11 mouse cellular contexts compared by ENCODE assay signal in the genomic region with DNA sequence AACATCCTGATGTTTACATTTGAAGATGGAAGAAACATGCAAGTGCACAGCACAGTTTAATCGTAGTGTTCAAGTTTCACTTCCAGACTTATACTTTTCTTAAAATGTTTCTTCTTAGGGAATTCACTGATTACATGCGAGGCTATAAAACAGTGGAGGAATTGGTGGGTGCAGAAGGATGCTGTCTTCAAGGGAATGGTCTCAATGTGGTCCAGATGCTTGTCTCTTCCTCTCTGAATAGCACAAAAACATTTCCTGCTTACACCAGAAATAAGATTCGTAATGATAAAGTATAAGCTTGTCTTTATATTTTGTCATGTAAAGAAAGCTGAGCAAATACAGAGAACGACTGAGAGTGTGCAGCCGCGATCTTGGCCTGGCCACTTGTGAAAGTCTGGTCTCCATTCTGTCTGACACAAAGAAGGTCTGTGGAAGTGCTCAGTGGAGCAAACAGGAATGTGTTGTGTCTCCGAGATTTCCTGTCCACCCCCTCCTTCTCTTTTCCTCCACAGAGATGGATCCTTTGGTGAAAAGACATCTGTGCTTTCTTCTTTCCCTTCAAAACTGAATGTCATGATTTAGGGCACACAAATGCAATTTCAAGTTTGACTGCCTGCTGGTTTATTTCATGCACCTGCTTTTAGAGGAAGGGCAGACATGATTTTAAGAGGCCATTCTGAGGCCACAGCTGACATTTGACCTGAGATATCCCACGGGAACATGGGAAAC.
DNase-seq lines count a peak whose midpoint lies in the region; ATAC-seq lines count a peak whose summit lies in the region.
"Had no signal": no experiment of that assay in that cellular context is flagged by ENCODE, and none has a peak within 500 bp of the region (broad histone marks: within the 10 kb centered on the region; RNA-seq: fewer than 3 reads in every experiment).

No protein-coding gene starts in this region.

- H3K9ac ChIP-seq in neural tube, embryonic 13.5 days = no peak overlapping the region
- H3K9ac ChIP-seq: liver, embryonic 15.5 days had no signal

- no peaks in the 10 kb centered on the region for H3K27me3 ChIP-seq in neural tube, embryonic 13.5 days
- H3K27me3 ChIP-seq: liver, embryonic 15.5 days had no signal

- peaks cover 6% of the 10 kb centered on the region for H3K4me1 ChIP-seq in neural tube, embryonic 13.5 days (replicated peaks)
- H3K4me1 ChIP-seq: liver, embryonic 15.5 days had no signal

- no peaks in the 10 kb centered on the region for H3K36me3 ChIP-seq in neural tube, embryonic 13.5 days
- H3K36me3 ChIP-seq: liver, embryonic 15.5 days had no signal

- no peak overlapping the region for H3K4me3 ChIP-seq in neural tube, embryonic 13.5 days
- H3K4me3 ChIP-seq: liver, embryonic 15.5 days had no signal

- intact Hi-C loops in left cerebral cortex, postnatal 4 days (cut with DNase I) = no loop called here
- intact Hi-C loops in left cerebral cortex, postnatal 36 days (cut with DNase I) = no loop called here

- H3K4me2 ChIP-seq in neural tube, embryonic 13.5 days = no peak overlapping the region
- H3K4me2 ChIP-seq: liver, embryonic 15.5 days had no signal

- peak overlapping the region; percentile 28; the same call in 1 of the 2 replicates for H3K27ac ChIP-seq in neural tube, embryonic 13.5 days (replicated peaks)
- H3K27ac ChIP-seq: liver, embryonic 15.5 days had no signal

- WGBS in neural tube, embryonic 13.5 days = 27% methylated on average over 8 of the region's 8 CpGs

- no peaks in the 10 kb centered on the region for H3K9me3 ChIP-seq in neural tube, embryonic 13.5 days
- H3K9me3 ChIP-seq: liver, embryonic 15.5 days had no signal

- no peak for ATAC-seq in neural tube, embryonic 13.5 days (ENCODE audit: low read depth)
- ATAC-seq in megakaryocyte progenitor cell, adult 5-6 weeks (replicated peaks; ENCODE audit: poor library complexity) = no peak
- ATAC-seq in frontal cortex, adult (ENCODE audit: low TSS enrichment) = no peak

- peak; percentile 1 for DNase-seq in left cerebral cortex, postnatal 4 days
- no peak for DNase-seq in left cerebral cortex, postnatal 36 days (ENCODE audit: low spot score in 2 of 2)
- peak; percentile 58 for DNase-seq in embryo, embryonic 11.5 days (ENCODE audit: low read depth, low spot score)
- peak; percentile 68 for DNase-seq in forelimb bud, embryonic 11.5 days (ENCODE audit: low read depth, low spot score)
- no peak for DNase-seq in adrenal gland, postnatal 4 days (ENCODE audit: low spot score in 2 of 2)
- DNase-seq: adrenal gland, adult 2 months; cerebellum, adult 8-10 months had no signal

Comparison
In these comparisons a context has a peak if more than half of its experiments do, and no peak if none do; other contexts are left out.
1. DNase-seq: peak in left cerebral cortex, postnatal 4 days (single experiment), embryo, embryonic 11.5 days (single experiment) and forelimb bud, embryonic 11.5 days (single experiment); none in left cerebral cortex, postnatal 36 days (0 of 2) and adrenal gland, postnatal 4 days (0 of 2).